Mouse (Mus musculus) urinary bladder, postnatal 4 days (tissue): ENCODE measurements around the gene Rps27.
"Not testable (repeated sequence)": the region's sequence is repeated elsewhere in the genome, so short reads cannot be mapped to it uniquely, and the experiment has no call there.

Experiments
- DNase-seq, 2 experiments: peaks; one replicate each; pipeline ENCODE4 v3.0.0; 2021 to 2022; ENCODE audit warnings: low spot score in 2 of 2

Gene Rps27

DNA sequence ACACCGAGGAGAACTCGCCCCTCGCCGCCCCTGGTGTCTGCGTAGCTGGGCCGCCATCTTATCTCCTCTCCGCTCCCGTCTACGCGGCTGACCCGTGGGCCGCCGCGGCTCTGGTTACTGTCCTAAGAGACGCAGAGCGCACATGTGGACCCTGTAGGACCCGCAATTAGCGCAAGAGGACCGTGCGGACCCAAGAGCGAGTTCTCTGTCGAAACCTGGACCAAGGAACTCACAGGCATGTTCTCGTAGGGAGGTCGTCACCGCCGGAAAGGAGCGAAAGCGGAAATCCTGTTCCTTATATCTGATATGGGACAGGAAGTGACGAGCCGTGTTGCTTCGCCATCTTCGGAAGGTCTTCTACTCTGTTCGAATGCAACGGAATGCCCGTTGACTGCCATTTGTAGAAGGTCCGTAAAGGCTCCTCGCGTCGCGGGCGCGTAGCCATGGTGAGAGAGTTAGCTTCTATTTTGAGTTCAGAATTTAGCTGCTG is at the start of gene Rps27, which contains the start of gene Rab13:
Gene Rps27 (minus strand): TSS at position 275 of the 490 bp plus-strand sequence.
Gene Rab13 (plus strand): TSS at position 319 of the 490 bp plus-strand sequence.
- DNase-seq, result peak; percentile 82 to 85

DNA sequence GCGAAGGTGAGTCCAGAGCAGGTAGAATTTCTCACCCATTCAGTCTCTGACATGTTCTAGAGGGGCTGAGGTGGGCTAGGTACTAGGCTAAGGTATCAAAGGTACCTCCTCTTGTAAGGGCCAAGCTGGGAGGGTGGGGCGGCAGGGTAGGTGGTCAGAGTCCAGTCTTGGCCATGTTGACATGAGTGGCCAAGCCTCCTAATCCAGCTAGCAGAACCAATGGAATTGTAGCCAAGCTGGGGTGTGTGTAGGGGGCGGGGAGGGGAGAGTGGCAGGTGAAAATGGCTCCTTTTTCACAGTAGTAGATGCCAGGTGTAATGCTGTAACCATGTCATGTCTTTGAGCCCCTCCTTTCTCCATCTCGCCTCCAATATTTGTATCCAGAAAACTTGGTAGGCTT is 45.1 kb upstream of the Rps27 start:
- DNase-seq, result no peak

DNA sequence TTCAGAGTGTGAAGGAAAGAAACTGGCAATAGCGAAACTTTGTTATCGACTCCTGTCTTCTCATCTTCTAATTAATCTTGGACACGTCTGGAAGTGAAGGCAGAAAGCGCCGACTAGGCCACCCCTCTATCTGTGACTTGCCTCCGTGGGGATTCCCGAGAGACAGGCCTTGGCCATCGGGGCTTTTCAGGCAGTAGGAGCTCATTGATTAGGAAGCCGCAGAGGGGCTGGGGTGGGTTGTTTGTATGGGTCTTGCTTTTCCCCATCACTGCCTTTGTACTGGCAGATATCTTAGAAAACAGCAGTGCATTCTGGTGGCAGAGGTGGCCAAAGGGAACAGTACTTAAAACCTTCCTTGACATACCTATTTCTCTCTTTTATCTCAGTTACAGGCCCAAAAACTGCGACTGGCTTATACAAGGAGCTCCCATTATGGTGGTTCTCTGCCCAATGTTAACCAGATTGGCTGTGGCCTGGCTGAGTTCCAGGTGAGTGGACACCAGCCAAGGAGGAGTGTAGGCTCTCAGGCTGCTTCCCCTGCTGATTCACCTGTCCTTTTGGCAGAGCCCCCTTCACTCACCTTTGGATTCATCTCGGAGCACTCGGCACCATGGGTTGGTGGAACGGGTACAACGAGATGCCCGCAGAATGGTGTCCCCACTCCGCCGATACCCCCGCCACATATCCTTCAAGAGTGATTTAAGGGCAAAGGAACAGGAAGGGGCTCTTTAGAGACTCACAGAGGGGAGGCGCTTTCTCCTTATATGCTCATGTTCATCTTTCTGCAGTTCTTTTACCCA is 43.5 kb upstream of the Rps27 start:
- no peak for DNase-seq

DNA sequence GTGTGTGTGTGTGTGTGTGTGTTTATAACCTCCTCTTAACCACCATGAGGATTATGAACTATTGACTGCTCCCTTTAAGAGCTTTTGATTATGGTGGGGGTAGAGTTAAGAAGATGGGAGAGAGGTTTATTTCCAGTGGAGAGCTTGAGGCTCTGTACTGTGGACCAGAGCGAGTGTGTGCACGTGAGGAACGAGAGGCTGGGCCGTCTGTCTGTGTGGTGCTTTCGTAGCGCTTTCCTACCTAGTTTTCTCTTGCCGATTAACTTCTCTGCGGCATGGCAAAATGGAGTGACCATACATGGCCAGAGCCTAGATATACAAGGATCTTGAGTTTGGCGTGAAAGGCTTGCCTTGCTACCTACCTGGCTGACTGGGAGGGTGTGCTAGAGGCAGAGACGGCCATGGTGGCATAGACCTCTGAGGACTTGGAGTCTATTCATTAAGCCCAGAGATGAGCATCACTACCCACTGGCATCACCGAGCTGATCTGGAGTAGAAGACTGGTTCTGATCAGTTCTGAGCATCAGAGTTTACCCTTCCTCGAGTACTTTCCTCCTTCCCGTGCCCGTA is 42.4 kb upstream of the Rps27 start:
- no peak for DNase-seq

DNA sequence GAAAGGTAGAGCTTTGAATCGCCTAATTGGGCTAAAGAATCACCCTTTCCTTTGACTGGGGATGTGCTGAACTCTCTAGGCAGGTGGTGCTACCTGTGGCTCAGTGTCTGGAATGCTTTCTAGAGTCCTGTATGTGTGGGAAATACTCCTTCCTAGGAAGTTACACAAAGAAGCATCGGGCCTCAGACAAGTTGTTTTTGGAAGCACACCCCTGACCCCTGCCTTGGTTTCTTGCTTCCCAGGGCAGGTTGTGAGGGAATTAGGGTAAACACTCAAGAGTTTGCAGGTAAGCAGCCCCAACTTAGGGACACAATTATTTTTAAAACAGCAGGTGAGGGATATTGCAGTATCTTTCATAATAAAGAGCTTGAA is 41.7 kb upstream of the Rps27 start:
- no peak for DNase-seq

DNA sequence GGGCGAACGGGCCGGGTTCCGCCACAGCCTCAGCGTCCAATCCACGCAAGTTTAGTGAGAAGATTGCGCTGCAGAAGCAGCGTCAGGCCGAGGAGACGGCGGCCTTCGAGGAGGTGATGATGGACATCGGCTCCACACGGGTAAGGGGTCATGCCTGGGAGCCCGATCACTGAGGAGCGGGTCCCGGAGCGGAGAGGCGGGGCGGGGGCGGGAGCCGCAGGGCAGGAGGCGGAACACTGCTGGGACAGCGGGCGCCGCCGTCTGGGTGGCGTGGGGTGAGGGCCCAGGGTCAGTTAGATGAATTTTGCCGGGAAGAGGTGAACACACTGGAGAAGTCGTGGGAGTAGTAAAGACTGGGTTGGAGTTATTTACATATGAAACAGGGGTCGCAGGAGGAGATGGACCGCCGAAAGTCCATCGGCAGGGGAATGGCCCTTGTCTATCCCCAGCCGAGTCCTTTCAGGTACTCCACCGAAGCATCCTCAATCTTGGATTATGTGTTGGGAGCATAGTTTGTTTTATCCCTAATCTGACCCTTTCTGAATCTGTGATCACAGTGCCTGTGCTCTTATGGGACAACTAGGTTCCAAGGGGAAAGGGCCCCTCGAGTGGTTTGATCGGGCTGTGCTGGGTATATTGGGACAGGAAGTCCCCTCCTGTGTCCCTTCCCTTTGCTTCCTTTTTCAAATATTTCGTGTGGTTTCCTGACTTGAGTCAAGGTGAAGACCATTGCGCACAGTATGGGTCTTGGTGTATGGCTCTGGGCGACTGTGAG is 41.2 kb upstream of the Rps27 start:
- no peak for DNase-seq

DNA sequence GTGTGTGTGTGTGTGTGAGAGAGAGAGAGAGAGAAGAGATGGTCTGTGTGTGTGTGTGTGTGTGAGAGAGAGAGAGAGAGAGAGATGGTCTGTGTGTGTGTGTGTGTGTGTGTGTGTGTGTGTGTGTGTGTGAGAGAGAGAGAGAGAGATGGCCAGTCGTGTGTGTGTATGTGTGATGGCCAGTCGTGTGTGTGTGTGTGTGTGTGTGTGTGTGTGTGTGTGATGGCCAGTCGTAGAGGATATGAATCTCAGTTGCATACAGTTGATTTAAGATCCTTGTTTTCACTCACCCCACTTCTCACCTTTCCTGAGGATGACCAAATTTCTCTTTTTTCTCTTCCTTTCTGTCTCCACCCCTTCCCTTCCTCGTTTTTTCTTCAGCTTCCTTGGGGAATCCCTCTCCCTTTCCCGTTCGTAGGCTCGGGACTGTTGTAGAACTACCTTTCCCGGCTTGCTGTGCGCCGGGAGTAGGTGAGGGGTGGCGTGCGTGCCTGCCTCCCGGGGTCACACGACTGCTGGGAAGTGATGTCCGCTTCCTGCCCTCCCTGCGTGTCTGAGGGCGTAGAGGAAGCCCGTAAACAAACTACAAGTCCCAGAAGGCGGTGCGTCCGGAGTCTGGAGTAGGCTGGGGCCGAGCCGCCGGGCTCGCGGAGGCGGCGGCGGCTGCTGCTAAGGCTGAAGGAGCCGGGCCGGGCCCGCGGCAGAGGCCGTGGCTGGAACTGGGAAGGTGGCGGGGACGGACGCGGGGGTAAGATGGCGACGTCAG is 40.4 kb upstream of the Rps27 start, which contains the start of gene Crtc2:
Gene Crtc2 (plus strand): TSS at position 511 of the 766 bp plus-strand sequence.
- DNase-seq, result peak; percentile 93 to 94

DNA sequence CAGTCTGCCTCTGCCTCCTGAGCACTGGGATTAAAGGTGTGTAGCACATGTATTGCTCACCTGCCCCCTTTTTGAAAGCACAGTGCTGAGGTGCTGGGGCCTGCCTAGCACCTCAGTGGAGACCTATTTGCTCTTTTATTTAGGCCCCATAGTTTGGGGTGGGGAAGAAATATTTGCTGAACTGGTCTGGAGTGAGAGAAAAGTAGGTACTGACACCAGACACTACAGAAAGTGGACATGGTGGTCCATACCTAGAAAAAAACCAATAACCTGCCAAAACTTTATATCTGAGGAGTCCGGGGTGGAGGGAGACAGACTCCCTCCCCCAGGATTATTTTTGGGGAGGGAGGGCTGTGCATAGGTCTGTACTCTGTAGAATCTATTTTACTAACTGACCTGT is 39.7 kb upstream of the Rps27 start:
- DNase-seq, result not testable (repeated sequence)

DNA sequence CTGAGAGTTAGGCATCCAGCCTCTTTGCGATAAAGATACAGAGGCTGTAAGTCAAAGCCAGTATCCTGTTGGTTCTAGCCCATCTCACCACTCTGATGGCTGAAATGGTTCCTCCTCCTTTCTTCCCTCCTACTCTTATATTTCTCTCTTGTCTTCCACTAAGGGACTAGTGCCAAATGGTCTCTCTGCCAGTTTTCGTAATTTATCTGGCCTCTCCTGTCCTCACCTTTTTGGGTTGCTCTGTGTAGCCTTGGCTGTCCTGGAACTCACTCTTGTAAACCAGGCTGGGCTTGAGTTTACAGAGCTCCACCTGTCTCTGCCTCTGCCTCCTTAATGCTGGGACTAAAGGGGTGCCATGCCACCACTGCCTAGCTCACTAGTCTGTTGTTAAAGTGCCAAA is 39.2 kb upstream of the Rps27 start:
- not testable (repeated sequence) for DNase-seq

DNA sequence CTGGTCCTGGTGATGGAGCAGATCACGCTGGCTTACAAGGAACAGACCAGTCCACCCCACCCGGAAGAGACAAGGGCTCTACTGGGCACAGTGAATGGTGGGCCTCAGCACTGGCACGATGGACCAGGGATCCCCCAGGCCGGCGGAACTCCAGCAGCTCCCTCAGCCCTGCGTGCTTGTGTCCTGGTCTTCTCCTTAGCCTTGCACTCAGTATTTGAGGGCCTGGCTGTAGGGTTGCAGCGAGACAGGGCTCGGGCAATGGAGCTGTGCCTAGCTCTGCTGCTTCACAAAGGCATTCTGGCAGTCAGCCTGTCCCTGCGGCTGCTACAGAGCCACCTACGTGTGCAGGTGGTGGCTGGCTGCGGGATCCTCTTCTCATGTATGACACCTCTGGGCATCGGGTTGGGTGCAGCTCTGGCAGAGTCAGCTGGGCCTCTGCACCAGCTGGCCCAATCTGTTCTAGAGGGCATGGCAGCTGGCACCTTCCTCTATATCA is 38.3 kb upstream of the Rps27 start:
- DNase-seq, result not testable (repeated sequence)

DNA sequence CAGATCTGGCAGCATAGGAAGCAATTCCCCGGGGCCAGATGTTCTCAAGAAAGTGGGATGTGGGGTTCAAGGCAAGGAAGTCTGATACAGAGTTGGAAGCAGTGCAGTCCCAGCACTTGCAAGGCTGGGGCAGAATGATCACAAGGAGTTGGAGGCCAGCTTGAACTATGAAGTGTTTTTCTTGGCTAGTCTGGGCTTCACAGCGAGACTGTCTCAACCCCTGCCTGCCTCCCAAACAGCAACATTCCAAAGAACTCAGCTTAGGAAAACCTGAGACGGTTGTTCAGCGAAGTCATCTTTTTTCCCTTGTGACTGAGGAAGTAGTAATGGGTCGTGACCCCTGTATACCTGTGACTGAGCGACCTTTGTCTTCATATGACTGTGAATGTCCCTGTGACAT is 37.3 kb upstream of the Rps27 start:
- DNase-seq, result no peak

DNA sequence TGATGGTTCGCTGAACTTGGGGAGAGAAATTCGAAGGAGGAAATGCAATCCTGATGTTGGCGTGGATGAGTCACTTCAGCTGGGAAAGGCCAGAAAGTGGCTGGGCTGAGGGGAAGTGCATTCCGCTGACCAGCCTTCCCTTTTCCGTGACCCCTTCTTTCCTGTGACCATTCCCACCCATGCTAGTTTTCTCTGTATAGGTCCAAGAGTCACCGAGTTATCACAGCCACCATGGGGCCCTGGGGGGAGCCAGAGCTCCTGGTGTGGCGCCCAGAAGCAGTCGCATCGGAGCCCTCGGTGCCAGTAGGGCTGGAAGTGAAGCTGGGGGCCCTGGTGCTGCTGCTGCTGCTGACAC is 35.3 kb upstream of the Rps27 start:
- DNase-seq, result peak in 1 of 2 experiments; percentile 28

DNA sequence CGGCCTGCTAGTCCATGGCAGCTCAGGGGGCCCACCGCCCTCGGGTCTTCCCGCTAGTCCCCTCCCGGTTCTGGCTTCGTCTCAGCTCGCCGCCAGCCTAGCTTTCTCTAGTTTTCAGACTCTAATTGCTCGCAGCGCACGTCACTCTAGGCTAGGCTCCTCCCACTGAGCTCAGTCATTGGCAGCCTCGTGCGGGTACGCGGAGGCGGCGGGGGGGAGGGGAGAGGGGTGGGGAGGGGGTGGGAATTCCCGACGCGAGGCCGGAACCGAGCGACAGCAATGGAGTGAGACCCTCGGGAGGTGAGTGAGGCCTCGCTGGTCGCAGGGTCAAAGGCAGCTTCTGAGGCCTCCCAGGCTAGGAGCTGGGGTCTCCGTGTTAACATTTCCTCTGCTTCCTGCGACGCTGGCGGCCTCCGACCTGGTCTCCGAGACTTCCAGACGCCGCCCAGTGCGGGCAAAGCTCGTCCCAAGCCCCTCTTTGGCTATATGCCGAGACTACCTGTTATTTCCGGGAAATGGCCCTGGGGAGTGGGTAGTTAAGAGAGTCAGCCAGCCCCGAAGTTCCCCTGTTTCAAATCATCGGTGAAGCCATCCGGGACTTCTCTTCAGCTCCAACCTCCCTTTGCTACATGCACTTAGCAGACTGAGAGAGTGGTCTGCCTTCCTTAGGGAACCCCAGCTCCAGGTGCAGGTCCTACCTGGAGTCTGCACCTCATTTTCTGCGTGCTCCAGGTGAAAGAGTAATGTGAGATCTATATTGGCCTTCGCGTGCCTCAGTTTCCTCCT is 34.7 kb upstream of the Rps27 start, which contains the start of gene Slc39a1:
Gene Slc39a1 (plus strand): TSS at position 213 of the 786 bp plus-strand sequence.
- DNase-seq, result peak; percentile 89 to 90

DNA sequence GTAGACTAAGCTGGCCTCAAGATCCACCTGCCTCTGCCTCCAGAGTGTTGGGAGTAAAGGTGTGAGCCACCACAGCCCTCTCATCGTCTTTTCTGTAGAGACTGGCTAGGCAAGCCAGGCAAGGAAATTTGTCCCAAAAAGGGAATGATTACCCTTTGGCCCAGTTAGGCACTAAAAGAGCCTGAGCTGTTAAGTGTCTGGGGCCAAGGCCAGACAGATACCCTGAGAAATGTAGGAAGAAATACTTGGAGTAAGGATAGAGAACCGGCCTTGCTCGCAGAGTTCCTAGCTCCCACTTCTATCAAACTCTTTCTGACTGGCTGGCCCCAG is 34.1 kb upstream of the Rps27 start:
- DNase-seq, result no peak

DNA sequence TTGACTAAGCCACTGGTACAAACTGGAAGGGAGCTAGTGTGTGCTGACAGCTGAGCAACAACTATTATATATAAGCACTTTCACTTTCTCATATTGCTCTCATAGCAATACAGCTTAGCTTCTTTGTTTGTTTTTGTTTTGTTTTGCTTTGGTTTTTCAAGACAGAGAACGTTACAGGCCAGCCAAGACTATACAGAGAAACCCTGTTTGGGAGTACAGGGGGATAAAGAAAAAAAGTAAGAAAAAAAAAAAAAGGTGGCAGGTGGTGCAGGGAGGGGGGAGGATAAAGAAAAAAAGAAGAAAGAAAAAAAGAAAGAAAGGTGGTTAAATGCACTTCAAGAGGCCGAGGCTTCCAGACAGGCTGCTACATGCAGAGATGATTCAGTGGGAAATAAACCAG is 32.0 kb upstream of the Rps27 start:
- DNase-seq, result no peak

DNA sequence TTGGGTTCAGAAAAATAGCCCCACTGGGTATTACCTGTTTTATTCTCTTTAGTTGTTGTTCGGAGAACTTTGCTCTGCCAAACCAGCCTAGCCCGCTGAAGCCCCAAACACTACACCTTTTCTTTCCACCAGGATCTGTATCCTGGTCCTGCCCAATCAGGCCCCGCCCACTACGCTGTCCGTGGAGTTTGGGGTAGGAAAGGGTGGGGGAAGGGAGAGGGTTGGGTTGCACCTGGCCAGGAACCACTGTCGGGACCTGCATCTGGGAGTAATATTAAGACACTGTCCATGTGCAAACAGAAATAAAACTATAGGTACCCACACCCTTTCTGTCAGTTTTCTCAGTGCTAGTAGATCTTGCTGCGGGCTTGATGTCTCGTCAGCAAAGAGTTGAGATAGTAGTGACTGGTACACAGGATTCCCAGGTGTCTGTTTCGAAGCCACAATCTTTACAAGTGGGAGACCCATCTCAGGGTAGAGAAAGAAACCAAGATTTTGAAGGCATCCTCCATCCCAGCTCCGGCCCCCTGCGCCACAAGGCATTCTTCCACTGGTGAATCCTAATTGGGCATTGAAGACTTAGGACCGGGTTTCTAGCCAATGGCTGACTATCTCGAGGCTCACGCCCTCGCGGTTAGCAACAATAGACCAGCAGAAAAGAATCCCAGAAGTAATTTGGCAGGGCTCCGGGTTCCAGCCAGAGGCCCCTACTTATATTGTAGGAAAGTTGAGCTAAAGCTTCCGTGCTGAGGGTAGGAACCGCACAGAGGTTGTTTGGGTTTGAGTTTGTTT is 29.7 kb upstream of the Rps27 start, which contains the start of gene Creb3l4:
Gene Creb3l4 (minus strand): TSS at position 529 of the 792 bp plus-strand sequence.
- peak in 1 of 2 experiments; percentile 56 for DNase-seq

DNA sequence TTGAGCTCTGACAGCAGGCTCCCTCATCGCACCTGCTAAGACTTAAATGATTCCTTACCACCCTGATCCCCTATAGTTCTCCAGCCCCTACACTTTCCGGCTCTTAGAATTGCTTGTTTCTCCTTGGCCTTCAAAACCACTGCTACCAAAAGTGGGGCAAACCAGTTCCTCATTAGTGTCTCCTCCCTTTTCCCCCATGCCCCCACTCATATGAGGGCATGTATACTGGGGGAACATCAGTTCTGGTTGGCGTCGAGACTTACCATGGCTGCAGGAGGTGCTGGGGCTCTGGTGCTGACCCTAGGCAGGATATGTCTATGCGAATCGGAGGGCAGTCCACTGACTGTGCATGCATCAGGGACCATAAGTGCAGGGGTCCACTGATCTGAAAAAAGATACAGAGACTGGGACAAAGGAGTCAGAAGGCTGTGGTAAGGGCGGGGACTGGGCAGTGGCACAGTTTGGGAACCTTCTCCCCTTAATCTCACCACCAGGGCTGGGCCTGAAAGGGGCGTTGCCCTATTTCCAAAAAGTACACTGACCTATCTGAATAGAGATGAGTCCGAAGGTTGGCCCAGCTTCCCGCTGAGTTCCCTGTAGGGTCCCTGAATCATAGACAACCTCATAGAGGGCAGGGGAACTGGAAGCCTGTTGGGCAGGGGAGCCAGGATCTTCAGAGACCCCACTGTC is 28.4 kb upstream of the Rps27 start:
- no peak for DNase-seq

DNA sequence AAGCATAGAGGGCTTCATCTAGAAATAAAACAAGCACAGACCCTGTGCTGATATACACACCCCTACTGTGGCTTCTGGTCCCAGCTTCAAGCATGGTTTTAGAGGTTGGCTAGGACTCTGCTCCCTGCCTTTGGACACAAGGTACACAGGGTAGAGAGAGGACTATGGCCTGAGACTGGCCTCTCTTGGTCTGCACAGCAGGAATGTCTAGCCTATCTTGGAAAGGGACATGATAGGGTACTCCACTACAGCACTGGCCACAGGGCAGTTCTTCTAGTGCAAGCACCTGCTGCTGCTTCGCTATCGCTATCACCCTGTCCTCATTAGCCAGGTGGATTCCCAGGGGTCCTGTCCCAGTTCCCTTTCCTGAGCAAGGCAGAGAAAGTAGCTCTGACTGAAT is 27.8 kb upstream of the Rps27 start:
- no peak for DNase-seq
